Mouse (Mus musculus) effector memory CD4-positive, alpha-beta T cell, adult 5 months (primary cell): ENCODE data around the gene Epb41. TPM values are rescaled to one million over a fixed set of nuclear protein-coding genes. Genes with fewer than 3 reads are reported as not detected.

Experiments
- polyA plus RNA-seq: library from polyadenylated mRNA; unstranded; fragments of 100-300 nt; shearing (Covaris generic); gene quantifications from one replicate; pipeline ENCODE4 v1.2.1, GENCODE M21; 2017

The Epb41 gene
- polyA plus RNA-seq = 205 TPM

DNA sequence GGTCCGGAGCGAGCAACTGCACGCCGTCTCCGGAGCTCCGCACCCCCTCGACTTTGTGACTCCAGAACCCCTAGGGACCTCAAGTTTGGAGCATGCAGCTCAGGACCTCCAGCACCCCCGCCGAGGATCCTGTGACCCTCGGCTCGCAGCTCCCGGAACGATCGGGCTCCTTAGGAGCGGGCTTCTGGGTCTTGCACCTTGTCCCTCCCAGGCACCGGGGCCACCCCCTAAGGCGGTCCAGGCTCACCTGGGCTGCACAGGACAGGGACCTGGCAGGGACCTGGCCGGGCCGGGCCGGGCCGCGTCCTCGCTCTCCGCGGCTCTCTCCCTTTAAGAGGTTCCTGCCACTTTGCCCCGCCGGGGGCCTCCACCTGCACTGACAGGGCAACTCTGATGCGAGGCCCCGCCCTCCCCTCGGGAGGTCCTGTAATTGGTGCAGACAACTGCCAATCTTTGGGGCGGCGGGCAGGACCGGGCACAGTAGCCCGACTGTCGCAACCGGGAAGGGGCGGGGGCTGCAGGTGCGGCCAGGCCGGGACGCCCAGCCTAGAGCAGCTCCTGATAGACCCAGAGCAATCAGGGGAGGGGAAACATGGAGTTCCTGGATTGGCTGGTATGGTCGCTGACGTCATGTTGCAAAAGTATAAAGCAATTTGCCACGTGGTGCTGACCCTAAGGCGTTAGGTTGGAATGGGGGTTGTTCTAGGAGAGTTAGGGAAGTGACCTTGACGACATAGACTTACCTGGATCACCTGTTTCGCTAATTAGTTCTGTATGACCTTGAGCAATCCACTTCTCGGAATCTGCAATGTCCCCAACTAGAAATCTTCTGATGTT is at the start of gene Epb41:
TSS of gene Epb41 (minus strand) at position 389 of the 837 bp plus-strand sequence.

DNA sequence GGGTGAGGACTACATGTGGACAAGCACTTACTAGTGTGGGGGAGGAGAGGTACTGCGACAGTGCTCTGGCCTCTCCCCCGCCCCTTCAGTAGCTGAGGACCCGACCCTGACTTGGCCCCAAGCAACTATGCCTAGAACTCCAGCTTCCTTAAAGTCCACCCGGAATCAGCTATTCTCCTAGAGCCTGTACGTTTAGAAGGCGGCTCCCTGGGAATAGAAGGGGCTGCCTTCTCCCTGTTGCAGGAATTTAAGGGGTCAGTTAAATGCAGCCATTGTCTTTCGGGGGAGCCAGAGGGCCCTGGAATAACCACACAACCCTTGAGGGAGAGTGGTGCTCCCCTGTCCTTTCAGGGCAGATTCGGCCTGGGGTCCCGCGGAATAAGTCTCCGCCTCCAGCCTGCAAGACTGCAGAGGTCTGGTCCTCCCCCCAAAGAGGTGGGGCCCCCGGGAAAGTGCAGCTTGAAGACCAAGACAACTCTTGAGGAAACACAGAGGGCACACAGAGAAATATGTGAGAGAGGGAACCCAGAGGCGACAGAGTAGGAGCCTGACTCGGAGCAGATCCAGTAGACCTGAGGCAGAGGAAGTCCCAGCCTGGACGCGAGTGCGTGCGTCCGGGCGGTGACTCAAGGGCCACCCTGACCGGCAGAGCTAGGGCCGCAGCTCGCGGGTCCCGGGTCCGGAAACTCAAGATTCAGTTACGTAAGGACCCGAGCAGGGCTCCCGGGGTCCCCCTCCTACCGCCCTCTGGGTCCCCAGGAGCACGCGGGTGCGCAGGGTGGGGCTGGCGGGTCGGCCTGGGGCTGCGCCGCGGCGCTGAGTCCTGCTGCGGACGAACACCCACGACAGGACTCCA is 816 bp downstream of the Epb41 start, which contains the start of gene Gm10300:
TSS of gene Gm10300 (plus strand) at position 621 of the 856 bp plus-strand sequence.

DNA sequence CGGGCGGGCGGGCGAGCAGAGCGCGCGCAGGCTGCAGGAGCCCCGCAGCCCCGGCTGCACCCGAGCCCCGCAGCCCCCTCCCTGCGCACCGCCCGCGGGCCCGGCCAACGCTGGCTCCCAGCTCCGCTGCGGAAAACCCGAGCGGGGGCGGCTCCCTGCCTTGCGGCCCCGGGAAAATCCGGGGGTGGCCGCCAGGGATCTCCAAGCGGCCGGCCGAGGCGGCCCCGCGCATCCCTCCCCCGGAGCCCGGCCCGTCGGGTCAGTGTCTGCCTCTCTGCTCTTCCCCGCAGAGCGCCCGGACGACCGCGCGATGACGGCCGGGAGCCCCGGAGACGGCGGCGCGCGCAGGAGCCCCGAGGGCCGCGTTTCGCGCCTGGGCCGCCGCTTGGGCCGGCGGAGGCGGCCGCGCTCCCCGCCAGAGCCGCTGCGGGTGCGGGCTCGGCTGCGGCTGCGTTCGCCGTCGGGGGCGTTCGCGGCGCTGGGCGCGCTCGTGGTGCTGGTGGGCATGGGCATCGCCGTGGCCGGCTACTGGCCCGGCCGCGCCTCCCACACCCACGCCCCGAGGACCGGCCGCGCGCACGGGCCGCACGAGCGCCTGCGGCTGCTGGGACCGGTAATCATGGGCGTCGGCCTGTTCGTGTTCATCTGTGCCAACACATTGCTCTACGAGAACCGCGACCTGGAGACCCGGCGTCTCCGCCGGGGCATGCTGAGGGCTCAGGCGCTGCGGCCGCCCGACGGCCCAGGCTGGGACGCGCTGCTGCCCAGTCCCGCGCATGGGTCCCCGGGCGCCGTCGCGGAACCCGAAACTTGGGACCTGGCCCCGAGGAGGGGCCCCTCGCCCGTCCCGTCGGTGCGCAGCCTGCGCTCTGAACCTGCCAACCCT is 153.4 kb downstream of the Epb41 start, which contains the start of gene Tmem200b:
TSS of gene Tmem200b (plus strand) at position 311 of the 886 bp plus-strand sequence.

Other genes starting within 250 kb of the Epb41 start
- 0.19 TPM for gene Ptpru, start 237.0 kb downstream of the Epb41 start, polyA plus RNA-seq
- 24.0 TPM for gene Mecr, start 231.9 kb downstream of the Epb41 start, polyA plus RNA-seq
- 127 TPM for gene Srsf4, start 201.7 kb downstream of the Epb41 start, polyA plus RNA-seq
- gene Tmem200b, start 153.6 kb downstream of the Epb41 start, polyA plus RNA-seq = not detected
- 0.39 TPM for gene Gm10300, start 624 bp downstream of the Epb41 start, polyA plus RNA-seq
- not detected for gene Oprd1, start 69.2 kb upstream of the Epb41 start, polyA plus RNA-seq
- gene Ythdf2, start 137.0 kb upstream of the Epb41 start, polyA plus RNA-seq = 91.9 TPM
- 4.7 TPM for gene Gmeb1, start 186.3 kb upstream of the Epb41 start, polyA plus RNA-seq
- gene Taf12, start 199.1 kb upstream of the Epb41 start, polyA plus RNA-seq = 44.0 TPM
- not detected for gene Rab42, start 228.1 kb upstream of the Epb41 start, polyA plus RNA-seq